26 mouse cellular contexts compared by ENCODE assay signal in the genomic region with DNA sequence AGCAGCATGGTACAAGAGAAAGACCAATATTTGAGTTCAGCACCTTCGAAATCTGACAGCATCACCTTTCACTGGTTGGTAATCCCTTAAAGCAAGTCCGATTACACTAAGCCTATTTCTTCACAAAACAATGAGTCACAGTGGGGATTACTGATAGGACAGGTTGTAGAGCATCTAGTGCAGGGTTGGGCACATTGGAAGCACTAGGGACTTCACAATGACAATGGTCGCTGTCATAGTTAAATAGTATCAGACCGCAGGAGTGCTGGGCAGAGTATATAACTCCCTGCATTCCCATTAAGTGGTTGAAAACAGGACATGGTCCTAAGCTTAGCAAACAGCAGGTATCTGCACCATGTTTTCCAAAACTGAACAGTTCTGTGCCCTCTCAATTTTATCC. TPM values are rescaled to one million over a fixed set of nuclear protein-coding genes. Genes with fewer than 3 reads are reported as not detected.
DNase-seq lines count a peak whose midpoint lies in the region; ATAC-seq and TF ChIP-seq lines count a peak whose summit lies in the region.
"Had no signal": no experiment of that assay in that cellular context is flagged by ENCODE, and none has a peak within 500 bp of the region (broad histone marks: within the 10 kb centered on the region; RNA-seq: fewer than 3 reads in every experiment).

No protein-coding gene starts in this region.

- TF ChIP-seq CTCF in gastrocnemius, adult 2 months (IDR thresholded peaks at IDR 0.05), result no peak

- H3K4me2 ChIP-seq in midbrain, embryonic 13.5 days (replicated peaks), result no peak overlapping the region
- H3K4me2 ChIP-seq in midbrain, embryonic 11.5 days, result no peak overlapping the region
- no peak overlapping the region for H3K4me2 ChIP-seq in midbrain, embryonic 16.5 days (ENCODE audit: low read length)
- no peak overlapping the region for H3K4me2 ChIP-seq in midbrain, embryonic 14.5 days (ENCODE audit: low read length)
- H3K4me2 ChIP-seq: embryonic facial prominence, embryonic 12.5 days; embryonic facial prominence, embryonic 15.5 days; forebrain, embryonic 12.5 days had no signal

- H3K9ac ChIP-seq in midbrain, embryonic 13.5 days (replicated peaks), result no peak overlapping the region
- no peak overlapping the region for H3K9ac ChIP-seq in midbrain, embryonic 11.5 days (ENCODE audit: low read length)
- no peak overlapping the region for H3K9ac ChIP-seq in midbrain, embryonic 16.5 days (ENCODE audit: low read depth, low read length)
- no peak overlapping the region for H3K9ac ChIP-seq in midbrain, embryonic 14.5 days (replicated peaks; ENCODE audit: low read length)
- H3K9ac ChIP-seq: embryonic facial prominence, embryonic 12.5 days; embryonic facial prominence, embryonic 15.5 days; forebrain, embryonic 12.5 days had no signal

- peak overlapping the region; percentile 60 for H3K27ac ChIP-seq in gastrocnemius, adult 2 months
- no peak overlapping the region; the same call in 1 of the 2 replicates for H3K27ac ChIP-seq in midbrain, embryonic 13.5 days
- no peak overlapping the region for H3K27ac ChIP-seq in midbrain, embryonic 11.5 days (ENCODE audit: low read depth, low read length)
- no peak overlapping the region for H3K27ac ChIP-seq in midbrain, embryonic 16.5 days (ENCODE audit: low read length)
- no peak overlapping the region for H3K27ac ChIP-seq in midbrain, embryonic 14.5 days (replicated peaks; ENCODE audit: low read depth, low read length)
- H3K27ac ChIP-seq: embryonic facial prominence, embryonic 12.5 days; embryonic facial prominence, embryonic 15.5 days; forebrain, embryonic 10.5 days; forebrain, embryonic 12.5 days had no signal

- no peak overlapping the region for H3K4me3 ChIP-seq in gastrocnemius, adult 2 months
- H3K4me3 ChIP-seq in midbrain, embryonic 13.5 days (replicated peaks), result no peak overlapping the region
- no peak overlapping the region for H3K4me3 ChIP-seq in midbrain, embryonic 11.5 days (ENCODE audit: low read depth, low read length)
- H3K4me3 ChIP-seq in midbrain, embryonic 16.5 days (ENCODE audit: low read depth, low read length), result no peak overlapping the region
- no peak overlapping the region for H3K4me3 ChIP-seq in midbrain, embryonic 14.5 days (replicated peaks; ENCODE audit: low read depth, low read length)
- H3K4me3 ChIP-seq: embryonic facial prominence, embryonic 12.5 days; embryonic facial prominence, embryonic 15.5 days; erythroblast, embryonic 14.5 days; forebrain, embryonic 10.5 days; forebrain, embryonic 12.5 days had no signal

- no peaks in the 10 kb centered on the region for H3K9me3 ChIP-seq in midbrain, embryonic 13.5 days
- no peaks in the 10 kb centered on the region for H3K9me3 ChIP-seq in midbrain, embryonic 11.5 days (ENCODE audit: control insufficient read depth, low read length)
- no peaks in the 10 kb centered on the region for H3K9me3 ChIP-seq in midbrain, embryonic 16.5 days (replicated peaks; ENCODE audit: control insufficient read depth, low read length, poor library complexity, severe bottlenecking)
- H3K9me3 ChIP-seq in midbrain, embryonic 14.5 days (ENCODE audit: control insufficient read depth, low read length), result no peaks in the 10 kb centered on the region
- H3K9me3 ChIP-seq: embryonic facial prominence, embryonic 12.5 days; embryonic facial prominence, embryonic 15.5 days; forebrain, embryonic 10.5 days; forebrain, embryonic 12.5 days had no signal

- H3K27me3 ChIP-seq in midbrain, embryonic 13.5 days, result no peaks in the 10 kb centered on the region
- no peaks in the 10 kb centered on the region for H3K27me3 ChIP-seq in midbrain, embryonic 11.5 days (ENCODE audit: control insufficient read depth, insufficient read depth, low read length)
- no peaks in the 10 kb centered on the region for H3K27me3 ChIP-seq in midbrain, embryonic 16.5 days (ENCODE audit: control insufficient read depth, insufficient read depth, low read depth, low read length)
- no peaks in the 10 kb centered on the region for H3K27me3 ChIP-seq in midbrain, embryonic 14.5 days (ENCODE audit: control insufficient read depth, insufficient read depth, low read length)
- H3K27me3 ChIP-seq: embryonic facial prominence, embryonic 12.5 days; embryonic facial prominence, embryonic 15.5 days; forebrain, embryonic 12.5 days had no signal

- intact Hi-C loops in gastrocnemius, adult 2 months (cut with DNase I), result no loop called here

- DNase-seq in gastrocnemius, adult 2 months, result no peak
- no peak for DNase-seq in gastrocnemius, postnatal 25 days
- DNase-seq in midbrain, embryonic 11.5 days (ENCODE audit: low spot score, missing footprints), result no peak
- no peak for DNase-seq in midbrain, embryonic 14.5 days
- DNase-seq: adrenal gland, adult 2 months; adrenal gland, postnatal 10 days; adrenal gland, postnatal 25 days; cerebellum, adult 11 months; cerebellum, adult 18-20 months; cerebellum, adult 8-10 months; cerebellum, adult 9-11 months; cerebellum, postnatal 14 days; cerebellum, postnatal 36 days; embryo, embryonic 11 days had no signal

- peak; percentile 53 for ATAC-seq in midbrain, embryonic 13.5 days
- no peak for ATAC-seq in midbrain, embryonic 11.5 days (ENCODE audit: low FRiP score)
- peak; percentile 21; the same call in 1 of the 2 replicates for ATAC-seq in midbrain, embryonic 16.5 days
- ATAC-seq in midbrain, embryonic 14.5 days (ENCODE audit: low FRiP score, low TSS enrichment), result no peak
- ATAC-seq: forebrain, embryonic 14.5 days; forebrain, embryonic 16.5 days had no signal

- WGBS in midbrain, embryonic 13.5 days, result 57% methylated on average over 4 of the region's 4 CpGs
- 57% methylated on average over 4 of the region's 4 CpGs for WGBS in midbrain, embryonic 11.5 days
- WGBS in midbrain, embryonic 16.5 days, result 45% methylated on average over 4 of the region's 4 CpGs
- WGBS in midbrain, embryonic 14.5 days, result 48% methylated on average over 4 of the region's 4 CpGs

- peaks cover 13% of the 10 kb centered on the region; the same call in 1 of the 2 replicates for H3K4me1 ChIP-seq in midbrain, embryonic 13.5 days (replicated peaks)
- no peaks in the 10 kb centered on the region for H3K4me1 ChIP-seq in midbrain, embryonic 11.5 days (ENCODE audit: control insufficient read depth, insufficient read depth, low read length)
- 0 out of 2 replicates have a peak, but pooled peaks cover 5% of the 10 kb centered on the region for H3K4me1 ChIP-seq in midbrain, embryonic 16.5 days (ENCODE audit: control insufficient read depth, insufficient read depth, low read length)
- H3K4me1 ChIP-seq in midbrain, embryonic 14.5 days (ENCODE audit: control insufficient read depth, insufficient read depth, low read length), result peaks cover 4% of the 10 kb centered on the region; the same call in 1 of the 2 replicates
- H3K4me1 ChIP-seq: embryonic facial prominence, embryonic 12.5 days; embryonic facial prominence, embryonic 15.5 days; forebrain, embryonic 10.5 days; forebrain, embryonic 12.5 days had no signal

- no peaks in the 10 kb centered on the region for H3K36me3 ChIP-seq in midbrain, embryonic 13.5 days
- no peaks in the 10 kb centered on the region for H3K36me3 ChIP-seq in midbrain, embryonic 11.5 days (ENCODE audit: control insufficient read depth, insufficient read depth, low read length)
- no peaks in the 10 kb centered on the region for H3K36me3 ChIP-seq in midbrain, embryonic 16.5 days (ENCODE audit: control insufficient read depth, insufficient read depth, low read length)
- H3K36me3 ChIP-seq in midbrain, embryonic 14.5 days (ENCODE audit: control insufficient read depth, insufficient read depth, low read length), result no peaks in the 10 kb centered on the region
- H3K36me3 ChIP-seq: embryonic facial prominence, embryonic 12.5 days; embryonic facial prominence, embryonic 15.5 days; forebrain, embryonic 10.5 days; forebrain, embryonic 12.5 days had no signal

RNA-seq across cellular contexts. Expression of a gene that starts 25.8 kb away (rescaled TPM):
- total RNA-seq in gastrocnemius, adult 2 months (2021), result 10 to 100 TPM; 42.5 to 58.4 TPM
- 100 to 1,000 TPM in 1 of 2 experiments, 10 to 100 TPM in 1; 51.1 to 109 TPM for total RNA-seq in gastrocnemius, postnatal 25 days (2021)
- 0.15 TPM in 1 of 2 replicates, not detected in the other for polyA plus RNA-seq in midbrain, embryonic 13.5 days (2015; fragmentation: Nextera tagmentation; extraction: Ambion mirVana)
- not detected in 2 replicates for polyA plus RNA-seq in midbrain, embryonic 11.5 days (2014; fragmentation: Nextera tagmentation; extraction: Ambion mirVana)
- polyA plus RNA-seq in midbrain, embryonic 16.5 days (2015; fragmentation: Nextera tagmentation; extraction: Ambion mirVana), result 0.11 and 0.38 TPM in 2 replicates
- not detected in 2 replicates for polyA plus RNA-seq in midbrain, embryonic 14.5 days (2014; fragmentation: Nextera tagmentation; extraction: Ambion mirVana)
- total RNA-seq: common myeloid progenitor, adult 5-6 weeks; ES-E14; MEL had no signal
- polyA plus RNA-seq: forebrain, embryonic 10.5 days; forebrain, embryonic 12.5 days; forebrain, embryonic 14.5 days; forebrain, embryonic 16.5 days had no signal

Comparison
In these comparisons a context has a peak if more than half of its experiments do, and no peak if none do; other contexts are left out.
1. ATAC-seq: peak in midbrain, embryonic 13.5 days (single experiment) and midbrain, embryonic 16.5 days (single experiment); none in midbrain, embryonic 11.5 days (single experiment) and midbrain, embryonic 14.5 days (single experiment).